Mouse (Mus musculus): ENCODE results near the gene Dusp10.

GRCm38 (mm10) chr1:184084961-184085360 lies 71.9 kb downstream of the Dusp10 start:
- TF ChIP-seq POLR2A (IDR thresholded peaks at IDR 0.05; ENCODE audit: extremely low read depth, insufficient read depth, low read length) (no peak), CTCF (IDR thresholded peaks at IDR 0.05; ENCODE audit: low read depth, low read length) (no peak)
